Mouse (Mus musculus): Measurements from ENCODE around the gene Afmid. TPM values are rescaled to one million over a fixed set of nuclear protein-coding genes. Genes with fewer than 3 reads are reported as not detected.

The Afmid gene
- total RNA-seq, 1 experiment from 2014 or later = 12.4 TPM

Other genes with a start within 250 kb of the Afmid start
- 20.2 to 43.0 TPM (median 22.1 TPM) in 3 replicates for gene Tnrc6c, start 171.6 kb upstream of the Afmid start, total RNA-seq (2017)
- gene Tmc8, start 43.8 kb upstream of the Afmid start, total RNA-seq (2017) = 11.8 to 27.8 TPM (median 18.2 TPM) in 3 replicates
- gene Tmc6, start 43.7 kb upstream of the Afmid start, total RNA-seq (2017) = 81.0 to 99.7 TPM (median 93.0 TPM) in 3 replicates
- gene 6030468B19Rik, start 28.3 kb upstream of the Afmid start, total RNA-seq (2017) = not detected in 3 replicates
- gene Gm20708, start 16.3 kb upstream of the Afmid start, total RNA-seq (2017) = 3.7 to 10.5 TPM (median 5.6 TPM) in 3 replicates
- 134 to 139 TPM (median 137 TPM) in 3 replicates for gene Syngr2, start 16.3 kb upstream of the Afmid start, total RNA-seq (2017)
- 2.4 to 5.5 TPM (median 3.0 TPM) in 3 replicates for gene Tk1, start 168 bp downstream of the Afmid start, total RNA-seq (2017)
- 2.5 to 3.4 TPM (median 2.7 TPM) in 3 replicates for gene Birc5, start 23.3 kb downstream of the Afmid start, total RNA-seq (2017)
- gene Tmem235, start 34.8 kb downstream of the Afmid start, total RNA-seq (2017) = not detected in 3 replicates
- gene Tha1, start 47.6 kb downstream of the Afmid start, total RNA-seq (2017) = 1.6 to 6.4 TPM (median 1.9 TPM) in 3 replicates
- gene Socs3, start 144.1 kb downstream of the Afmid start, total RNA-seq (2017) = 67.9 to 84.4 TPM (median 70.9 TPM) in 3 replicates
- gene Pgs1, start 160.4 kb downstream of the Afmid start, total RNA-seq (2017) = 20.4 to 31.7 TPM (median 30.1 TPM) in 3 replicates

Data from monocyte, adult 5-6 weeks (primary cell).